Mouse (Mus musculus) neural tube, embryonic 13.5 days (tissue): ENCODE data around the gene Hand1. TPM values are rescaled to one million over a fixed set of nuclear protein-coding genes. Genes with fewer than 3 reads are reported as not detected.

Source experiments
- ATAC-seq: fragments of 200-750 bp; cut with Nextera tagmentation; 2 replicates; pipeline ENCODE4 v1.8.0; 2017; ENCODE audit warnings: low read depth, mild to moderate bottlenecking, moderate TSS enrichment, moderate library complexity
- H3K27ac ChIP-seq: fragments of 300-500 bp; sonication (generic); replicated peaks from 2 replicates; pipeline ENCODE4 v1.5.1; 2015; ENCODE audit warnings: moderate library complexity, mild to moderate bottlenecking, inconsistent platforms
- H3K27me3 ChIP-seq: fragments of 300-500 bp; sonication (generic); 2 replicates; pipeline ENCODE4 v1.6.1; 2015; ENCODE audit warnings: mild to moderate bottlenecking, inconsistent platforms
- H3K36me3 ChIP-seq: fragments of 300-500 bp; sonication (generic); 2 replicates; pipeline ENCODE4 v1.6.1; 2015; ENCODE audit warnings: mild to moderate bottlenecking, inconsistent platforms
- H3K4me1 ChIP-seq: fragments of 300-500 bp; sonication (generic); replicated peaks from 2 replicates; pipeline ENCODE4 v1.6.1; 2015; ENCODE audit warnings: inconsistent platforms
- H3K4me2 ChIP-seq: fragments of 300-500 bp; sonication (generic); 2 replicates; pipeline ENCODE4 v1.6.1; 2015; ENCODE audit warnings: inconsistent platforms, mild to moderate bottlenecking, moderate library complexity
- H3K4me3 ChIP-seq: fragments of 300-500 bp; sonication (generic); 2 replicates; pipeline ENCODE4 v1.5.1; 2015; ENCODE audit warnings: mild to moderate bottlenecking, inconsistent platforms
- H3K9ac ChIP-seq: fragments of 300-500 bp; sonication (generic); 2 replicates; pipeline ENCODE4 v1.6.1; 2015; ENCODE audit warnings: moderate library complexity, mild to moderate bottlenecking, inconsistent platforms
- H3K9me3 ChIP-seq: fragments of 300-500 bp; sonication (generic); 2 replicates; pipeline ENCODE4 v1.6.1; 2016; ENCODE audit warnings: inconsistent platforms
- WGBS: fragments of 180-500 bp; shearing (Covaris S2); methylation state at CpG from one replicate; pipeline ENCODE4 v1.1.7; 2015; 5-methylcytosine and 5-hydroxymethylcytosine counted together
- polyA plus RNA-seq: library from polyadenylated mRNA; unstranded; fragments of >200 nt; fragmentation: Nextera tagmentation; extraction: Ambion mirVana; gene quantifications from 2 replicates; pipeline ENCODE4 v1.2.1, GENCODE M21; 2015

Hand1 gene
- polyA plus RNA-seq, 1 experiment from 2014 or later, result 0.28 TPM

DNA sequence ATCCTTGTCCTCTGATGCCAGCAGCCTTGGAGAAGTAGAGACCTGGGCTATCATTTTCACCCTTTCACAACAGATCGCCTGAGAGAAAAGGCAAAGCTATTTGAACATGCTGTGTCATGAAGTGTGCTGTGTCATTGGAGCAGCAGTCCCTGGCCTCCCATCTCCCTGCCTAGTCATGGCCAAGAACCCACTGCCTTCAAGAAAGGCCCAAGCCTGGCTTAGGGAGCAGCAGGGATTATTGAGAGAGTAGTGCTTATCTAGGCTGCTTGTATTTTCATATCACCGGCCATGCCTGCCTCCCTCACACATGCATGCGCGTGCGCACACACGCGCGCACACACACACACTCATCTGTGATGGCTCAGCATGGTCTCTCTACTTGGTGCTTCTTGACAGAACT is 20.4 kb downstream of the Hand1 start:
- Histone ChIP-seq H3K9me3 (no peaks in the 10 kb centered on the region), H3K4me1 (no peaks in the 10 kb centered on the region), H3K27ac (no peak overlapping the region), H3K4me3 (no peak overlapping the region), H3K9ac (no peak overlapping the region), H3K4me2 (no peak overlapping the region), H3K36me3 (peaks cover 49% of the 10 kb centered on the region), H3K27me3 (no peaks in the 10 kb centered on the region)
- ATAC-seq, result no peak
- WGBS, result 97% methylated on average over 8 of the region's 8 CpGs

DNA sequence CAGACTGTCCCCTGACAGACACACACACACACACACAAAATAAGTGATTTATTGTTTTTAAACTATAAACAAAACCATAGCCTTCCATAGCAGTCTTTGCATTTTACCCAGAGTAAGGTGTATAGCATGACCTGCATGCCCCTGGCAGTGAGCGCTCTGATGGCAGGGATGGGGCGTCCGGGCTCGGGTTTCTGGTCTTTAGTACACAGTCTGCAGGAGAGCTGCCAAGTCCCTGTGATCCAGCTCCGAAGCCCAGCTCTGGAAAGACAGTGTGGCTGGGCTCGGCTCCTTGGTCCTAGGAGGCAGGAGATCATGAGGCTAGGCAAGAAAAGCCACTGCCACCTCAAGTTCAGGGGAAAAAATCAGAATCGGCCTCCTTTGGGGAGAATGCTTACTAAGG is 21.6 kb downstream of the Hand1 start:
- WGBS, result 87% methylated on average over 7 of the region's 7 CpGs
- Histone ChIP-seq H3K4me1 (peaks cover 4% of the 10 kb centered on the region; the same call in 1 of the 2 replicates), H3K4me2 (no peak overlapping the region), H3K27me3 (no peaks in the 10 kb centered on the region), H3K9me3 (no peaks in the 10 kb centered on the region), H3K4me3 (no peak overlapping the region), H3K9ac (no peak overlapping the region), H3K27ac (no peak overlapping the region), H3K36me3 (peaks cover 49% of the 10 kb centered on the region)
- no peak for ATAC-seq

DNA sequence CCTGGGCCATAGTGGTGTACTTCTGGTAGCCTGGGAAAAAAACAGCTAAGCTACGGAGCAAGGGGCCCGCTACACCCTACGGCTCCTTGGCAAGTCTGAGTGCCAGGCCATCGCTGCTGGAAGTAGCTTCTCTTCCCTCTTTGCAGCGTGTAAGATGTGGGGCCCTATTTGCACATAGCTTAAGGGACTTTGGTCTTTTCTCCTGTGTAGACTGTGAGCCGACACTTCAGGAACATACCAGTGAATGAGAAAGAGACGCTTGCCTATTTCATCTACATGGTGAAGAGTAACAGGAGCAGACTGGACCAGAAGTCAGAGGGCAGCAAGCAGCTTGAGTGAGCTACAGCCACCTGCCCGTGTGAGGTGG is 22.9 kb downstream of the Hand1 start:
- ATAC-seq, result no peak
- no peak overlapping the region for H3K4me3 ChIP-seq
- no peak overlapping the region for H3K27ac ChIP-seq
- no peak overlapping the region for H3K9ac ChIP-seq
- peaks cover 49% of the 10 kb centered on the region for H3K36me3 ChIP-seq
- 95% methylated on average over 8 of the region's 8 CpGs for WGBS
- H3K9me3 ChIP-seq, result no peaks in the 10 kb centered on the region
- no peaks in the 10 kb centered on the region for H3K27me3 ChIP-seq
- no peak overlapping the region for H3K4me2 ChIP-seq
- peaks cover 15% of the 10 kb centered on the region for H3K4me1 ChIP-seq

DNA sequence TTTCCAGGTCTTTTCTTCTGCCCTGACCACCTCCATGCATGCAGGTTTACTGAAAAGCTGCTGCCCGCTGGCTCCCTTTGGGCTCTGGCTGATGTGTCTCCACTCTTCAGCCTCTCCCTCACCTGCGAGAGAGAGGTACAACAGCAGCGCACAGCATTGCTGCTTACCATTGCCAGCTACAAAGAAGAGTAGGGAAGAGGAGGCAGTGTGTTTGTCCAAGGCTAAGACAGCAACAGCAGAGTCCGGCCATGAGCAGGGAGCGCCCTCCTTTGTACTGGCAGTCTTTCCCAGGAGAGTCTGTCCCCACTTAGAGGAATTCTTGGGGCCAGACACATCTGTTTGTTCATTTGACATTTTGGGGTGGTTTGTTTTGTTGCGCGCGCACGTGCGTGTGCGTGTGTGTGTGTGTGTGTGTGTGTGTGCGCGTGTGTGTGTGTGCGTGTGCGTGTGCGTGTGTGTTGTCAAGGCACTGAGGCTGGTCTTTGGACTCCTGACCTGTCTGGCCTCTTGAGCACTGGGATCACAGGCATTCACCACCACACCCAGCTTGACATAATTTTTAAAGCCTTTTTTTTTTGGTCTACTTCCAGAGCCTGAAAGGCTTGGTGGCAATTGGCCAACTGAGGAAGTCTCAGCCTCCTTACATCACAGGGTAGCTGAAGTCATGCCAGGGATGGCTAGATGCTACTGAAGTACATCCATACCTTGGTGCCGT is 23.4 kb downstream of the Hand1 start:
- H3K36me3 ChIP-seq, result peaks cover 49% of the 10 kb centered on the region
- no peak overlapping the region for H3K4me2 ChIP-seq
- no peak overlapping the region for H3K9ac ChIP-seq
- no peaks in the 10 kb centered on the region for H3K9me3 ChIP-seq
- ATAC-seq, result no peak
- peaks cover 15% of the 10 kb centered on the region for H3K4me1 ChIP-seq
- 94% methylated on average over 17 of the region's 17 CpGs for WGBS
- no peak overlapping the region; the same call in 1 of the 2 replicates for H3K27ac ChIP-seq
- no peaks in the 10 kb centered on the region for H3K27me3 ChIP-seq
- H3K4me3 ChIP-seq, result no peak overlapping the region

DNA sequence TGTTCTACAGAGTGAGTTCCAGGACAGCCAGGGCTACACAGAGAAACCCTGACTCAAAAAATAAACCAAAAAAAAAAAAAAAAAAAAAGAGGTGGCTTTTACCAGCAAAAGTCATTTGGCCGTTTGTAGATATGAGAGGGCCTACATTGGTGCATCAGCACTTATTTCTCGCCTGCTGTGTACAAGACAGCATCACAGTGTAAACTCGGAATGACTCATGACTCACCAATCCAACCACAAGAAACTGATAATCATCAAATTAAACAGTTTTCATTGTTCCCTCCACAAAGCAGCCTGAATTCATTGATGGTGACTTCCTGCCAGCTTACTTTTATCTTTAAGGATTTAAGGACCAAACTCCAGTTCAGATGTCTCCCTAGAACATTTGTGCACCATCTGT is 27.6 kb downstream of the Hand1 start:
- peaks cover 44% of the 10 kb centered on the region for H3K4me1 ChIP-seq
- H3K9me3 ChIP-seq, result no peaks in the 10 kb centered on the region
- no peak overlapping the region for H3K4me2 ChIP-seq
- H3K4me3 ChIP-seq, result no peak overlapping the region
- WGBS, result 74% methylated on average over 3 of the region's 3 CpGs
- ATAC-seq, result no peak
- H3K9ac ChIP-seq, result no peak overlapping the region
- no peaks in the 10 kb centered on the region for H3K27me3 ChIP-seq
- H3K36me3 ChIP-seq, result peaks cover 28% of the 10 kb centered on the region
- no peak overlapping the region for H3K27ac ChIP-seq

DNA sequence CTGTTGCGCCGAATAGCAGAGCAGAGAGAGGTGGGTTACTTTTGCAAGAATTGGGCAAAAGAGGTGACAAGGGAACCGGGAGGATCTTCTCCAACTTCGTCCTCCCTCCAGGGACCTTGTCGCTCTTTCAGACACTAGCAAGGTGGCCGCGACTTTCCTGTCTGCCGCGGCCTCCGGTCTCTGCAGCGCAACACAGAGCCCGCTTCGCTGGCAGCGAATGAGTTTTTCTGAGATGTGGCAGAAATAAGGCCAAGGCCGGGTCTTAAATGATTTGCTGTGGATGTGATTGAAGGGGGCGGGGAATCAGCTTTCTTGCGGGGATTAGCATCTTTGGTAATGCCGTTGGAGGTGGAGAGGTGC is 30.1 kb downstream of the Hand1 start:
- Histone ChIP-seq H3K4me1 (peaks cover 48% of the 10 kb centered on the region), H3K27me3 (no peaks in the 10 kb centered on the region), H3K36me3 (peaks cover 3% of the 10 kb centered on the region; the same call in 1 of the 2 replicates), H3K27ac (peak overlapping the region; percentile 75; the same call in 1 of the 2 replicates), H3K9ac (peak overlapping the region; percentile 93), H3K4me2 (peak overlapping the region; percentile 98), H3K4me3 (peak overlapping the region; percentile 98), H3K9me3 (no peaks in the 10 kb centered on the region)
- WGBS, result under 1% methylated on average over 18 of the region's 18 CpGs
- ATAC-seq, result no peak

DNA sequence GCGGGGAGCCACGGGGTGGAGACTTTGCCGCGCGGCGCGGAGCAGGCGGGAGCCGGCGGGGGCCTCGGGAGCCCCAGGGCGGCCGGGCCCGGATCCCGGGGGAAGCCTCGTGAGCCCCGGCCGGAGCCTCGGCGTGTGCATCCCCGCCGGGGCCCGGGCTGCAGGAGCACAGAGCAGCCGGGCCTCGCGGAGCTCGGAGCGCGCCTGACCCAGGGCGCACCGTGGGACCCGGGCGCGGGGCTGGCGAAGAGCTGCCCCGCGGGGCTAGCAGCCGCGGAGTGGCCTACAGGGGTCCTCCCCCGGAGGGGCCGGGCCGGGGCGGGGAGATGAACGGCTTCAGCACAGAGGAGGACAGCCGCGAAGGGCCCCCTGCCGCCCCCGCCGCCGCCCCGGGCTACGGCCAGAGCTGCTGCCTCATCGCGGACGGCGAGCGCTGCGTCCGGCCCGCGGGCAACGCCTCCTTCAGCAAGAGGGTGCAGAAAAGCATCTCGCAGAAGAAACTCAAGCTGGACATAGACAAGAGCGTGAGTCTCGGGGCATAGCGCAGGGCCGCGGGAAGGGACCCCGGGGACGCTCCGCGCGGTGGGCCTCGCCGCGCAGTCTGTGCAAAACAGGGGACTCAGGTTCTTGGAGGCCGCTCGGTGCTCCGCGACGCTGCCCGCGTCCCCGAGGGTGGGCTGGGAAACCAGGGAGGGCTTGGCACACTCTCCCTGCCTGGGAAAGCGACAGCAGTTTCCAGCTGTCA is 30.7 kb downstream of the Hand1 start:
- under 1% methylated on average over 79 of the region's 85 CpGs for WGBS

DNA sequence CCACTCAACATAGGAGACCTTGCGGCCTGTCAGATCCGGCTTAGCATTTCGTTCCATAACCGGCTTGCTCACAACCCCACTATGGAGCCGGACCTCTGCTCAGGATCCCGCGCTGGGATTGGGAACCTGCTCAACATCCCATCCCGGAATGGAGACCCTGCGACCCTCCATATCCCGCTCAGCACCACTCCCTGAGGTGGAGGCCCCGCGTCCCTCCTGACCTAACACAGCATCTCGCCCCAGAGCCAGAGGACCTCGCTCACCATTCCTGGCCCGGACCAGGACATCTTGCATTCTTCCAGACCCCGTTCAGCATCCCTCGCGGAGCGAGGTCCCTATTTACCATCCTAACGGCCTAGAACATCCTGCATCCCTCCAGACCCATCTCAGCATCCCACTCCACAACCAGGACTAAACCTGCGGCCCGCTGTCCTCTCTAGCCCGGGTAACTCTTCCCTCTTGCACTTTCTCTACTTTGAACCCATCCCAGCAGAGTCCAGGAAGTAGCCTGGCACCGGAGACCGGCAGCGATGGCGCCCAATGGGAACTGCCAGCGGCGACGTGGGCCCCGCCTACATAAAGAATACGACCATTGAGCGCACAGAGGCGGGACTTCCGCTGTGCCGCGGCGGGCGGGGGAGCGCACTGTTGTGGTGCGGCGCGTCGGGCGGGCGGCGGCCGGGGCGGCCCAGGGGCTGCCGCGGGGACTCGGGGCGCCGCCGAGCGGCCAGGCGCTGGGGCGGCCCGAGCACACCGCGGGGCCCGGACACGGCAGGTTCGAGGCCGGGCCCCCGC is 31.4 kb downstream of the Hand1 start, which contains the start of gene Sap30l:
Gene Sap30l (plus strand): TSS at position 667 of the 795 bp plus-strand sequence.
- H3K9ac ChIP-seq, result peak within 1 kb of the TSS; percentile 93
- under 1% methylated on average over 62 of the region's 66 CpGs for WGBS
- no peaks in the 10 kb centered on the region for H3K36me3 ChIP-seq
- ATAC-seq, result peak; percentile 98
- no peaks in the 10 kb centered on the region for H3K9me3 ChIP-seq
- peak within 1 kb of the TSS; percentile 75 for H3K27ac ChIP-seq
- no peaks in the 10 kb centered on the region for H3K27me3 ChIP-seq
- H3K4me3 ChIP-seq, result peak within 1 kb of the TSS; percentile 98
- H3K4me1 ChIP-seq, result peaks cover 45% of the 10 kb centered on the region
- H3K4me2 ChIP-seq, result peak within 1 kb of the TSS; percentile 98

More for the DNA sequence above, 30.7 kb downstream of the Hand1 start:
- Histone ChIP-seq H3K27ac (peak overlapping the region; percentile 75), H3K4me1 (peaks cover 48% of the 10 kb centered on the region), H3K9ac (peak overlapping the region; percentile 93), H3K36me3 (no peaks in the 10 kb centered on the region), H3K27me3 (no peaks in the 10 kb centered on the region), H3K9me3 (no peaks in the 10 kb centered on the region), H3K4me2 (peak overlapping the region; percentile 98), H3K4me3 (peak overlapping the region; percentile 98)
- peak; percentile 75 for ATAC-seq

DNA sequence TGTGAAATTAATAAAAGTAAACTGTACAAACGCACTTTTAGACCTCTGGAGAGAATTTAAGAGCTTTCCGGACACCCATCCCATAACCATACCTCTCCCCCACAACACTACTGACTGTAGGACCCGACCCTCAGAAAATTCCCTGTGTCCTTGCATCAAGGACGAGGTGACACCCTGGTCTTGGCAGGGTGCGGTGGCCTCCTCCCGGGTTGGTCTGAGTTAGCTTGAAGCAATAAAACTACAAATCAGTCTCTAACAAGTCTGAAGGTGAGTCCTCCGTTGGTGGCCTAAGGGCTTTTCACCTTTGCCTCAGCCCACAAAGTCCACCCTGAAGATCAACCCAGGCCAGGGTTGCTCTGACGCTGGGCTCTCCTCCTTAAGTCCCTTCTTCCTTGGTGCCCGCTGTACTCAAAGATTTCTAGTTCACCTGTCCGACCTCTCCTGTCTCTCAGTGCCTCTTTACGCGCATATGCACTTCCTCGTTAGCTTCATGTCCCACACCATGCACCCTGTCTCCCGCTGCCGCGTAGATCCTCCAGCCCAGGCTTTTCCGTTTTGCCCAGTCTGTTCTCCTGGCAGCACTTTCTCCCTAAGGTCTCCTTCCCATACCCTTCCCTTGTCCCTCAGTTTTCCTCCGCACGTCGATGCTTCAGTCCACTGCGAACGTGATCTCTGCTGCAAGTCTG is 32.2 kb downstream of the Hand1 start:
- H3K4me3 ChIP-seq, result peak overlapping the region; percentile 98
- H3K27ac ChIP-seq, result peak overlapping the region; percentile 72
- 13% methylated on average over 22 of the region's 22 CpGs for WGBS
- peak overlapping the region; percentile 98 for H3K4me2 ChIP-seq
- H3K9ac ChIP-seq, result peak overlapping the region; percentile 93
- H3K36me3 ChIP-seq, result no peaks in the 10 kb centered on the region
- ATAC-seq, result no peak
- no peaks in the 10 kb centered on the region for H3K27me3 ChIP-seq
- peaks cover 39% of the 10 kb centered on the region for H3K4me1 ChIP-seq
- H3K9me3 ChIP-seq, result no peaks in the 10 kb centered on the region

DNA sequence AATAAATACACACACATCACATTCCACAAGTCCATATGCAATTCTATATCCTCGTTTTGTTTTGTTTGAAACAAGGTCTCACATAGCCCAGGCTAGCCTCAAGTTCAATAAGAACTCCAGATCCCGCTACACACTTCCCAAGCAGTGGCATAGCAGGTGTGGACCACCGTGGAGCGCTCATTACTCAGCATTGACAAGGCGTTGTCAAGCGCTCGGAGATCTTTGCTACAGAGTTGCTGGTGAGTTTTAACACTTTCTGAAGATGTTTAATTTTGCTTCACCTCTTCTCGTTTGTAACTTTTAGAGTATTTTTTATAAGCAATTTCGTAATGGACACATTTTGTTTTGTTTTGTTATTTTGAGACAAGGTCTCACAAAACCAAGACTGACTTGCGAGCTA is 33.2 kb downstream of the Hand1 start:
- Histone ChIP-seq H3K27ac (no peak overlapping the region), H3K36me3 (no peaks in the 10 kb centered on the region), H3K27me3 (no peaks in the 10 kb centered on the region), H3K4me1 (peaks cover 33% of the 10 kb centered on the region), H3K4me3 (no peak overlapping the region), H3K9ac (no peak overlapping the region), H3K9me3 (no peaks in the 10 kb centered on the region), H3K4me2 (no peak overlapping the region)
- WGBS, result 82% methylated on average over 10 of the region's 10 CpGs
- ATAC-seq, result no peak

DNA sequence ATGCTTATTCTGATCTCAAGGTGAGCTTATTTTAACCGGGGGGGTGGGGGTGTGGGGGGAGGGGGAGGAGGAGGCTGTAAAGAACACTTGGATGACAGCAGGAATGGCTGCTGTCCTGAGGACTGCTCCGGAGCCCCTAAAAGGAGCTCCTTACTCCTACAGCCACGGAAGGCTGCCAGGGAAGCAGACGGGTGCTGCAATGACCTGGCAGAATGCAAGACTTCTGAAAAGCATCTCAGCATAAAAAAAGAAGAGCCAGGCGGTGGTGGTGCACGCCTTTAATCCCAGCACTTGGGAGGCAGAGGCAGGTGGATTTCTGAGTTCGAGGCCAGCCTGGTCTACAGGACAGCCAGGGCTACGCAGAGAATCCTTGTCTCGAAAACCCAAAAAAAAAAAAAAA is 34.8 kb downstream of the Hand1 start:
- no peak for ATAC-seq
- H3K4me3 ChIP-seq, result no peak overlapping the region
- H3K27ac ChIP-seq, result no peak overlapping the region
- WGBS, result 86% methylated on average over 8 of the region's 9 CpGs
- no peak overlapping the region for H3K9ac ChIP-seq
- H3K4me2 ChIP-seq, result no peak overlapping the region
- no peaks in the 10 kb centered on the region for H3K27me3 ChIP-seq
- peaks cover 20% of the 10 kb centered on the region for H3K4me1 ChIP-seq
- H3K36me3 ChIP-seq, result no peaks in the 10 kb centered on the region
- no peaks in the 10 kb centered on the region for H3K9me3 ChIP-seq
